Comparison of ENCODE assay signal across 12 mouse cellular contexts in the genomic region with DNA sequence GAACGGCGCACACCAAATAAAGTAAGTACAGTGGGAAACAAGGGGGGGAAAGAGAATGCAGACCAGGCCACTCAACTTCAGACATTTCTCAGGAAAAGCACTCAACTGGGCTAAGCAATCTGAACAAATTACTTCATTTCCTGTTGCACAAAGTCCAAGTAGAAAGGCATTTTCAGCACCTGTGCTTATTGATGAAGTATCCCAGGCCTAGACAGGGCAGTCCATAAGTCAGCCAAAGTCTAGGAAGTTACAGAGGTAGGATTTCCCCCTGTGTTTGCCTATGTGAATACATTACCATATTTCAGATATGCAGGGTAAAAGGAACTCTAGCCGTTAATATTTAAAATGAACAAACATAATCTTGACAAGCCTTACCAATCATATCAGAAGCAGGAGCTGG.
"Had no signal": no experiment of that assay in that cellular context is flagged by ENCODE, and none has a peak within 500 bp of the region (broad histone marks: within the 10 kb centered on the region; RNA-seq: fewer than 3 reads in every experiment).

No protein-coding gene starts in this region.

- H3K4me2 ChIP-seq: liver, embryonic 13.5 days; lung, embryonic 15.5 days; midbrain, embryonic 12.5 days had no signal

- H3K27ac ChIP-seq: kidney, postnatal 0 days; liver, embryonic 13.5 days; lung, embryonic 15.5 days; midbrain, embryonic 12.5 days had no signal

- H3K36me3 ChIP-seq: liver, embryonic 13.5 days; lung, embryonic 15.5 days; midbrain, embryonic 12.5 days had no signal

- DNase-seq: kidney, adult 8-10 months; kidney, postnatal 36 days; layer of hippocampus, adult 9-11 months; layer of hippocampus, postnatal 36 days; liver; liver, embryonic 13.5 days; liver, postnatal 0 days; thymus, adult 18-20 months; thymus, postnatal 14 days had no signal

- H3K9ac ChIP-seq: liver, embryonic 13.5 days; liver, postnatal 0 days; lung, embryonic 15.5 days; midbrain, embryonic 12.5 days had no signal

- ATAC-seq: liver, postnatal 0 days had no signal

- H3K4me1 ChIP-seq: liver, embryonic 13.5 days; lung, embryonic 15.5 days; midbrain, embryonic 12.5 days had no signal

- H3K27me3 ChIP-seq: liver, embryonic 13.5 days; lung, embryonic 15.5 days; midbrain, embryonic 12.5 days had no signal

- H3K9me3 ChIP-seq: liver, embryonic 13.5 days; lung, embryonic 15.5 days; midbrain, embryonic 12.5 days had no signal

- H3K4me3 ChIP-seq: liver, embryonic 13.5 days; lung, embryonic 15.5 days; midbrain, embryonic 12.5 days had no signal
